8 mouse cellular contexts compared by ENCODE assay signal in the genomic region with DNA sequence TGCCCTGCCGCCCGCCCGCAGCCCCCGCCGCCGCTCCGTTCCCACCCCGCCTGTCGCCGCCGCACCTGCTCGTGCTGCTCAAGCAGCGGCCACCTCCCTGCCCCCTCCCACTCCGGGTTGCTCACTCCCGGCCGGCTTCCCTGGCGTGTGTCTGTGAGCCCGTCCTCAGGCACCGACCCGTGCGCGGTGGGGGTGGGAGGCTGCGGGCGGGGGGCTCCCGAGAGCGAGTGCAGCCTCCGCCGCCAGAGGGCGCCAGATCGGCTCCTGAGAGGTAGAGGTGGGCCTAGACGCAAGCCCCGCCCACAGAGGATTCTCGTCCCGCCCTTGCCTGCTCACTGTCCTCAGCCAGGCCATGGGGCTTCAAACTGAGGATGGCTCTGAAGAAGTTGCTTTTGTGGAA. TPM values are rescaled to one million over a fixed set of nuclear protein-coding genes. Genes with fewer than 3 reads are reported as not detected.
DNase-seq lines count a peak whose midpoint lies in the region; ATAC-seq and TF ChIP-seq lines count a peak whose summit lies in the region.

A gene (minus strand): TSS at position 202 of the 400 bp plus-strand sequence.

- TF ChIP-seq EP300 in heart, postnatal 0 days (IDR thresholded peaks at IDR 0.05; ENCODE audit: low read depth) = 0 out of 2 replicates have a peak, but pooled peaks have one; percentile 33

- peak within 1 kb of the TSS; percentile 58 for H3K4me3 ChIP-seq in forebrain, embryonic 13.5 days
- peak within 1 kb of the TSS; percentile 63 for H3K4me3 ChIP-seq in heart, postnatal 0 days (ENCODE audit: low read depth, low read length)
- H3K4me3 ChIP-seq in lung, adult 2 months (replicated peaks; ENCODE audit: extremely low read depth, low read depth, low read length) = peak within 1 kb of the TSS; percentile 39

- no peaks in the 10 kb centered on the region for H3K9me3 ChIP-seq in forebrain, embryonic 13.5 days (replicated peaks)
- H3K9me3 ChIP-seq in heart, postnatal 0 days (replicated peaks; ENCODE audit: control insufficient read depth, low read length) = no peaks in the 10 kb centered on the region

- peaks cover 47% of the 10 kb centered on the region for H3K4me1 ChIP-seq in forebrain, embryonic 13.5 days
- peaks cover 16% of the 10 kb centered on the region for H3K4me1 ChIP-seq in heart, postnatal 0 days (ENCODE audit: control insufficient read depth, insufficient read depth)
- no peaks in the 10 kb centered on the region for H3K4me1 ChIP-seq in lung, adult 2 months (ENCODE audit: control insufficient read depth, insufficient read depth, low read length)

- DNase-seq in ES-CJ7 (ENCODE audit: low read depth, low spot score) = peak; percentile 86
- DNase-seq in c-Kit-positive CD71-positive TER-119-positive erythroid progenitor cells, embryonic 14.5 days (ENCODE audit: low spot score) = peak; percentile 63
- DNase-seq in heart, postnatal 0 days (ENCODE audit: low spot score) = peak; percentile 82
- peak; percentile 89 to 93 for DNase-seq in kidney, postnatal 4 days
- peak; percentile 56 for DNase-seq in lung, adult 2 months
- DNase-seq in ovary, postnatal 10 days (ENCODE audit: low spot score) = peak; percentile 36
- DNase-seq in thymus, postnatal 0 days (ENCODE audit: low spot score) = peak; percentile 81

- no peak for TF ChIP-seq POLR2A in lung, adult 2 months (IDR thresholded peaks at IDR 0.05; ENCODE audit: borderline replicate concordance, extremely low read depth, low read depth, low read length)

- 2% methylated on average over 34 of the region's 34 CpGs for WGBS in forebrain, embryonic 13.5 days
- WGBS in heart, postnatal 0 days = 0% methylated on average over 33 of the region's 34 CpGs
- WGBS in lung, adult 2 months = under 1% methylated on average over 34 of the region's 34 CpGs

- peak; percentile 74 for TF ChIP-seq CTCF in heart, postnatal 0 days (IDR thresholded peaks at IDR 0.05; ENCODE audit: low read depth)
- TF ChIP-seq CTCF in lung, adult 2 months (IDR thresholded peaks at IDR 0.05; ENCODE audit: insufficient read depth, low read length) = peak; percentile 34

- no peak within 1 kb of the TSS for H3K27ac ChIP-seq in forebrain, embryonic 13.5 days
- peak within 1 kb of the TSS; percentile 97 for H3K27ac ChIP-seq in heart, postnatal 0 days (ENCODE audit: low read depth)

- peak within 1 kb of the TSS; percentile 79 for H3K9ac ChIP-seq in forebrain, embryonic 13.5 days
- peak within 1 kb of the TSS; percentile 80 for H3K9ac ChIP-seq in heart, postnatal 0 days (replicated peaks; ENCODE audit: low read depth, low read length)

- H3K4me2 ChIP-seq in forebrain, embryonic 13.5 days = peak within 1 kb of the TSS; percentile 77
- H3K4me2 ChIP-seq in heart, postnatal 0 days (ENCODE audit: low read depth, low read length) = peak within 1 kb of the TSS; percentile 75

- H3K27me3 ChIP-seq in forebrain, embryonic 13.5 days = peaks cover 4% of the 10 kb centered on the region
- H3K27me3 ChIP-seq in heart, postnatal 0 days (ENCODE audit: control insufficient read depth, insufficient read depth, low read length) = no peaks in the 10 kb centered on the region

- H3K36me3 ChIP-seq in forebrain, embryonic 13.5 days (ENCODE audit: poor library complexity, severe bottlenecking) = no peaks in the 10 kb centered on the region
- H3K36me3 ChIP-seq in heart, postnatal 0 days (replicated peaks; ENCODE audit: control insufficient read depth, insufficient read depth, low read length) = no peaks in the 10 kb centered on the region

- ATAC-seq in forebrain, embryonic 13.5 days = peak; percentile 75
- peak; percentile 74 for ATAC-seq in heart, postnatal 0 days (ENCODE audit: insufficient read depth, low read depth)

RNA-seq across cellular contexts. Expression of the gene that starts here (rescaled TPM):
- polyA plus RNA-seq in forebrain, embryonic 13.5 days (2015; fragmentation: Nextera tagmentation; extraction: Ambion mirVana) = 1.1 and 2.6 TPM in 2 replicates
- 72.0 and 103 TPM in 2 replicates for total RNA-seq in heart, postnatal 0 days (2014; rRNA removed; ENCODE audit: low replicate concordance)
- 14.4 and 14.6 TPM in 2 replicates for polyA plus RNA-seq in heart, postnatal 0 days (2015; fragmentation: Nextera tagmentation; extraction: Ambion mirVana)
- 4.9 and 5.3 TPM in 2 replicates for polyA plus RNA-seq in lung, adult 2 months (2012; rRNA removed)
- polyA plus RNA-seq in thymus, postnatal 0 days (2015; fragmentation: Nextera tagmentation; extraction: Ambion mirVana) = 0.05 and 0.10 TPM in 2 replicates

Comparison
In these comparisons a context has a peak if more than half of its experiments do, and no peak if none do; other contexts are left out.
1. Peak in DNase-seq in thymus, postnatal 0 days; RNA of the gene not detected or under 1 TPM.
2. DNase-seq: peak in every context shown above with its lines; median percentile 91 in kidney, postnatal 4 days; 86 in ES-CJ7; 82 in heart, postnatal 0 days; 81 in thymus, postnatal 0 days; 63 in c-Kit-positive CD71-positive TER-119-positive erythroid progenitor cells, embryonic 14.5 days; 56 in lung, adult 2 months; 36 in ovary, postnatal 10 days.